ENCODE assay signal across 8 mouse cellular contexts in genomic region chrX:162736140-162736659, GRCm38 (mm10). TPM values are rescaled to one million over a fixed set of nuclear protein-coding genes. Genes with fewer than 3 reads are reported as not detected.
DNase-seq lines count a peak whose midpoint lies in the region; ATAC-seq and TF ChIP-seq lines count a peak whose summit lies in the region.

No protein-coding gene starts in this region.

- no peak for TF ChIP-seq CTCF in kidney, adult 2 months (conservative IDR thresholded peaks at IDR 0.05; ENCODE audit: insufficient read depth, insufficient read length, low read depth, low read length)
- no peak for TF ChIP-seq CTCF in lung, embryonic 14.5 days (IDR thresholded peaks at IDR 0.05; ENCODE audit: low read depth)

- peak; percentile 51 for ATAC-seq in forebrain, embryonic 16.5 days
- ATAC-seq in lung, embryonic 14.5 days (ENCODE audit: insufficient read depth): peak; percentile 74
- peak; percentile 59 for ATAC-seq in neural tube, embryonic 13.5 days (ENCODE audit: low read depth)

- no peaks in the 10 kb centered on the region for H3K36me3 ChIP-seq in forebrain, embryonic 16.5 days (ENCODE audit: control insufficient read depth, insufficient read depth)
- H3K36me3 ChIP-seq in kidney, adult 2 months (ENCODE audit: control insufficient read depth, insufficient read depth, low read length): no peaks in the 10 kb centered on the region
- no peaks in the 10 kb centered on the region for H3K36me3 ChIP-seq in lung, embryonic 14.5 days (ENCODE audit: insufficient read depth)
- H3K36me3 ChIP-seq in neural tube, embryonic 13.5 days: no peaks in the 10 kb centered on the region

- peak; percentile 10 to 12 for DNase-seq in layer of hippocampus, postnatal 25 days (ENCODE audit: extremely low spot score in 1 of 2, low spot score in 1 of 2)
- DNase-seq in layer of hippocampus, adult 9-10 months (ENCODE audit: low spot score): no peak
- DNase-seq in cerebellum, adult 9-10 months: peak; percentile 34
- peak; percentile 4 for DNase-seq in kidney, adult 2 months
- peak; percentile 44 for DNase-seq in lung, embryonic 14.5 days
- DNase-seq in urinary bladder, adult 2 months (ENCODE audit: low spot score): no peak

- peak overlapping the region; percentile 54 for H3K4me3 ChIP-seq in forebrain, embryonic 16.5 days (replicated peaks; ENCODE audit: low read length)
- 0 out of 2 replicates have a peak overlapping the region, but pooled peaks have one; percentile 51 for H3K4me3 ChIP-seq in kidney, adult 2 months (ENCODE audit: insufficient read depth, low read depth, low read length)
- peak overlapping the region; percentile 39 for H3K4me3 ChIP-seq in lung, embryonic 14.5 days (ENCODE audit: low read depth, low read length)
- H3K4me3 ChIP-seq in neural tube, embryonic 13.5 days: peak overlapping the region; percentile 40

- no peak for TF ChIP-seq POLR2A in kidney, adult 2 months (IDR thresholded peaks at IDR 0.05; ENCODE audit: low read depth, low read length)

- H3K27ac ChIP-seq in forebrain, embryonic 16.5 days (ENCODE audit: low read length): peak overlapping the region; percentile 92
- peak overlapping the region; percentile 96; the same call in 1 of the 2 replicates for H3K27ac ChIP-seq in kidney, adult 2 months (ENCODE audit: insufficient read depth, low read depth, low read length)
- peak overlapping the region; percentile 90 for H3K27ac ChIP-seq in lung, embryonic 14.5 days (ENCODE audit: low read depth)
- H3K27ac ChIP-seq in neural tube, embryonic 13.5 days (replicated peaks): peak overlapping the region; percentile 89

- H3K9ac ChIP-seq in forebrain, embryonic 16.5 days (replicated peaks; ENCODE audit: low read depth, low read length): peak overlapping the region; percentile 63
- peak overlapping the region; percentile 39; the same call in 1 of the 2 replicates for H3K9ac ChIP-seq in lung, embryonic 14.5 days
- H3K9ac ChIP-seq in neural tube, embryonic 13.5 days: peak overlapping the region; percentile 63

- H3K27me3 ChIP-seq in forebrain, embryonic 16.5 days (replicated peaks; ENCODE audit: control insufficient read depth, insufficient read depth, low read length): no peaks in the 10 kb centered on the region
- no peaks in the 10 kb centered on the region for H3K27me3 ChIP-seq in kidney, adult 2 months (replicated peaks; ENCODE audit: control insufficient read depth, insufficient read depth, low read length)
- no peaks in the 10 kb centered on the region for H3K27me3 ChIP-seq in lung, embryonic 14.5 days (ENCODE audit: insufficient read depth, low read length)
- no peaks in the 10 kb centered on the region for H3K27me3 ChIP-seq in neural tube, embryonic 13.5 days

- H3K4me2 ChIP-seq in forebrain, embryonic 16.5 days (ENCODE audit: low read length): peak overlapping the region; percentile 64
- peak overlapping the region; percentile 61 for H3K4me2 ChIP-seq in lung, embryonic 14.5 days
- H3K4me2 ChIP-seq in neural tube, embryonic 13.5 days: peak overlapping the region; percentile 55

- 43% methylated on average over 9 of the region's 9 CpGs for WGBS in forebrain, embryonic 16.5 days
- 16% methylated on average over 9 of the region's 9 CpGs for WGBS in kidney, adult 2 months
- 24% methylated on average over 9 of the region's 9 CpGs for WGBS in lung, embryonic 14.5 days
- 30% methylated on average over 9 of the region's 9 CpGs for WGBS in neural tube, embryonic 13.5 days

- peaks cover 4% of the 10 kb centered on the region; the same call in 1 of the 2 replicates for H3K4me1 ChIP-seq in forebrain, embryonic 16.5 days (replicated peaks; ENCODE audit: control insufficient read depth, insufficient read depth, low read length)
- H3K4me1 ChIP-seq in kidney, adult 2 months (ENCODE audit: control insufficient read depth, insufficient read depth, low read length): no peaks in the 10 kb centered on the region; the same call in 1 of the 2 replicates
- no peaks in the 10 kb centered on the region for H3K4me1 ChIP-seq in lung, embryonic 14.5 days (ENCODE audit: insufficient read depth)
- H3K4me1 ChIP-seq in neural tube, embryonic 13.5 days (replicated peaks): no peaks in the 10 kb centered on the region

- no peaks in the 10 kb centered on the region for H3K9me3 ChIP-seq in forebrain, embryonic 16.5 days (ENCODE audit: control insufficient read depth, low read length)
- H3K9me3 ChIP-seq in lung, embryonic 14.5 days (ENCODE audit: low read depth, low read length): no peaks in the 10 kb centered on the region
- no peaks in the 10 kb centered on the region for H3K9me3 ChIP-seq in neural tube, embryonic 13.5 days

RNA-seq across cellular contexts. Expression of gene Rbbp7, which starts 24.0 kb away (rescaled TPM):
- total RNA-seq in layer of hippocampus, postnatal 25 days (2021): 100 to 1,000 TPM; 145 to 159 TPM
- 231 and 261 TPM in 2 replicates for polyA plus RNA-seq in forebrain, embryonic 16.5 days (2015; fragmentation: Nextera tagmentation; extraction: Ambion mirVana)
- polyA plus RNA-seq in kidney, adult 2 months (2012; rRNA removed): 53.5 and 62.7 TPM in 2 replicates
- polyA plus RNA-seq in lung, embryonic 14.5 days (2014; fragmentation: Nextera tagmentation; extraction: Ambion mirVana): 544 and 552 TPM in 2 replicates
- 202 and 224 TPM in 2 replicates for polyA plus RNA-seq in neural tube, embryonic 13.5 days (2015; fragmentation: Nextera tagmentation; extraction: Ambion mirVana)
- polyA plus RNA-seq in urinary bladder, adult 2 months (2012; rRNA removed): 227 and 245 TPM in 2 replicates

Comparison
In these comparisons a context has a peak if more than half of its experiments do, and no peak if none do; other contexts are left out.
1. DNase-seq: peak in layer of hippocampus, postnatal 25 days (2 of 2), cerebellum, adult 9-10 months (single experiment), kidney, adult 2 months (single experiment) and lung, embryonic 14.5 days (single experiment); none in layer of hippocampus, adult 9-10 months (single experiment) and urinary bladder, adult 2 months (single experiment).
2. Peak in every context shown above with its lines, with median percentiles within 50 percentile points of each other: ATAC-seq, H3K27ac ChIP-seq, H3K4me2 ChIP-seq, H3K4me3 ChIP-seq and H3K9ac ChIP-seq.